Mouse (Mus musculus) megakaryocyte progenitor cell, adult 5-6 weeks (primary cell): ENCODE data around the gene Thsd4. TPM values are rescaled to one million over a fixed set of nuclear protein-coding genes. Genes with fewer than 3 reads are reported as not detected.

ENCODE experiments used
- ATAC-seq: replicated peaks from 2 replicates; pipeline ENCODE4 v1.8.0; 2016; ENCODE audit warnings: mild to moderate bottlenecking, moderate TSS enrichment, inconsistent platforms; ENCODE audit not compliant: poor library complexity
- total RNA-seq, 2 experiments: library from RNA; stranded (forward) in 1 of 2; stranded (reverse) in 1 of 2; fragments of 157-497, 149-512 nt in 1 of 2; fragments of 200-1000 nt in 1 of 2; gene quantifications; 2 replicates each; pipeline versions ENCODE4 v1.2.3 to v1.2.4; 2015 to 2017

Gene Thsd4
- total RNA-seq (2015) (0.05 and 0.44 TPM in 2 replicates), total RNA-seq (2017) (0.10 and 0.17 TPM in 2 replicates)

DNA sequence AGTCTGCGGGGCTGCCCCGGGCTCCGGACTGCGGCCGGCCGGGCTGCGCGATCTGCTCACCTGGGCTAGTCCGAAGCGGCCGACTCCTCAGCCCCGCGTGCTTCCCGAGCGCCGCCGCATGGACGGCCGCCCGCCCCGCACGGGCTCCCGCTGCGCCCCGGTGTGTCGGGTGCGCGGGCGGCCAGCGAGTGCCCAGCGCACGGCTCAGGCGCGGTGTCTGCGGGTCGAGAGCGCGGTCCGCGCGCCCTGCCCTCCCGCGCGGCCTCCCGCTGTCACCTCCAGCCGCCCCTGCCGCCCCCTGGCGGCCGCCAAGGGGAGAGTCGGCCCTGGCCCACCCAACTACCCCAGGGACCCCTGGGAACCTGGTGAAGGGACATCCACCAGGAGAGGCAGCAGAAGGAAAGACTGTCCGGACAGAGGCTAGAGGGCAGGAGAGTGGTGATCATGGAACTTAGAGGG is at the start of gene Thsd4:
Thsd4 (minus strand) TSS at position 241 of the 459 bp plus-strand sequence.
- ATAC-seq: peak; percentile 68

DNA sequence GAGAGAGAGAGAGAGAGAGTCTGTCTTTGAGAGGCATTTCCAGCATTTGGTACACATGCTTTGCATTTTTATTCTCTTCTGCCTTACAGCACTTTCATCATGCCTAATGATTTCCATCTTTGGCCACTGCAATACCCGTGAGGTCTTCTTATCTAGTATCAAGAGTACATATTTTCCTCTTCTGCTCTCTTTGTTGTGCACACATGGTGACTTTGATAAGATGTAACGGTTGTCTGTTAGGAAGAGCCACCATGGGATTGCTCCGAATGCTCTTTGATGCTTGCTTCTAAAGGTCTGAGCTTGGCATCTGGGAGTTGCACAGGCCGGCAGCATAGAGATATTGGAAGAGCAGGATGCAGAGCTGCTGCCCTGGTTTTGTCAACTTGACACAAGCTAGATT is 49.2 kb upstream of the Thsd4 start:
- ATAC-seq: peak; percentile 78

DNA sequence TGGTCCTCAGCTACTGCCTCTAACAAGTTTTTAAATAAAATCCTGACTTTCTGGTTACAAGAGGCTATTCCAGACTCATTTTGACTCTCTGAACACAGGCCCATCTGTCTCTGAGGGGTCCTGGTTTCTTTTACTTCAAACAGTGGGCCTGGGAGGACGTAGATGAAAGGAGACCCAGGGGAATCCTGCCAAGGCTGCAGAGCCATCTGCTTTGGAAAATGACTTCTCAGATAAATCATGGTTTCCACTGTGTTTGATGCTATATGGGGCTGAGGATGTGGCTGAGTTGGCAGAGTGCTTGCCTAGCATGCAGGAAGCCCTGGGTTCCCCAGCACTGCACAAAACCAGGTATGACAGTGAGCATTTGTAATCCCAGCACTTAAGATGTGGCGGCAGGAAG is 47.5 kb upstream of the Thsd4 start:
- ATAC-seq: no peak

DNA sequence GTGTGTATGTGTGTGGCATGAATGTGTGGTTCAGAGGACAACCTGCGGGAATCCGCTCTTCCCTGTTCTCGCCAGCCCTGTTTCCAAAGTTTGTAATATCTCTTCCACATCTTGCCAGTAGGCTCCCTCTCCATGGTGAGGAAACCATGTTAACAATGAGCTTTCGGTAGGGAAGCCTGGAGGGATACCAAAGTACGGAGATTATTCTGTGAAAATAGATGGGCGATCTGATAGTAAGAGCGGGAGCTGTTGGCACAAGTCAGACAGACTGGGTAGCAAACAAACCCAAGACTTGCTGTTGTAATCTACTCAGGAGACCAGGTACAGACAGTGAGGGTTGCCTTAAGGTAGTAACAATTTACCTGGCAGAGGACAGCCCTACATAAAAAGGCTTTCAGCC is 42.0 kb upstream of the Thsd4 start:
- ATAC-seq: no peak

DNA sequence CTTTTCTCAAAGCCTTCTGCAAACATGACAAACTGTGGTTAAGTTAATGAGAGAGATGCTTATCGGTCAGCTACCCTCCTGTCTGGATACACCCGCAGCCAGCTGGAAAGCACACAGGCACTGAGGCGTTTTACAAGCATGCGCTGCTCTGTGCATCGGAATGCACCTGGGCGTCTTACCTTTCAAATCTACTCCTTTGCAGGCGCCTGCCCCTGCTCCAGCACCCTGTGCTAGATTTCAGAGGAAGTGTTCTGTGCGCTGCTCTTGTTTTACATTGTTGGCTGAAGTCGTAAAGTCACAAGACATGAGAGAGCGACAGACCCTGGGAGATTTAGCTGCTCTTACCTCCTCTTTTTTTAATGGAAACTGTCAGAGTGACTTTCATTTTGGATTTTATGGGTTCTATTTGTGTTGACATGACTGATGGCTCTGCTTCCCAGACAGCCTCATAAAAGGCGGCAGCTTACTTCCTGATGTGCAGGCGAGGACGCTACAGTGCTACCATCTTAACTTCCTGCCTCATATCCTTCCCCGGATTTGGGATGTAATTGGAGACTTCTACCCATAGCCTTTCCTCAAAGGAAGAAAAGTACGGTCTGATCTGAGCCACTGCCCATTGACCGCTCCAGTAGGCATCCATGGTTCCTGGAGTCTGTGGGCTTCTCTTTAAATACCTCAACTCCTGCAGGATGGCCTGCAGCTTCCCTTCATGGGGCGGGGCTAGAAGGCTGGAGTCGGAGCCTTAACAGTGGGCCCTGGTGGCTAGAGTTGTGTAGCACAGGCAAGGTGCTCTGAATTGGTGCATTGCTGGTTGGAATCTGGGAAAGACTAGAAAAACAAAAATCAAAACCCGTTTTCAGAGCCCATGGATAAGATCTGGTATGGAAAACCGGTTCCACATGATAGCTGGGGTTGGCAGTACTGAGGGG is 40.9 kb upstream of the Thsd4 start:
- peak; percentile 95 for ATAC-seq

DNA sequence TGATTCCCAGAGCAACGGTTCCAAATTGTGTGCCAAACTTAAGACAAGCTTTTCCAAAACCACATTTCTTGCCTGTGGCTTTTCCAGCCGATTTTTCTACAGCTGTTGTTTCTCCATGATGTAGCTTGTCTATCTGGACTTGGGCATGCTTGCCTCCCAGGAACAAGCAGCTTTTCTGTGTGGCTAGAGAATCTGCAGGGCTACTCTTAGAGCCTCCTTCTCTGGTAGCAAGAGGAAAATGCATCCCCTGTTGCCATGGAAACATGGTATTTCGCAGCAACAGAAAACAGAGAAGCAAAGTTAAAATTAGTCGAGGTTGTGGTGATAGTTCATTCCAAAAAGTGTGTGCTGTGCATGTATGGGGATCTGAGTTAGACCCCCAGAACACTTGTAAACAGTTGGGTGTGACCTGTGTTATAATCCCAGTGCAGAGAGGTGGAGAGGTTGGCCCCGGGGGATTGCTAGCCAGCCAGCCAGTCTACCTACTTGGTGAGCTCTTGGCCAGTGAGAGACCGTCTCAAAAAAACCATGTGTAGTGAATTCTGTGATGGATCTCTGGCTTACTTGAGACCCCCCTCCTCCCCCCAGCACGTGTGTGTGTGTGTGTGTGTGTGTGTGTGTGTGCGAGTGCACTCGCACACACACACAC is 39.9 kb upstream of the Thsd4 start:
- no peak for ATAC-seq

DNA sequence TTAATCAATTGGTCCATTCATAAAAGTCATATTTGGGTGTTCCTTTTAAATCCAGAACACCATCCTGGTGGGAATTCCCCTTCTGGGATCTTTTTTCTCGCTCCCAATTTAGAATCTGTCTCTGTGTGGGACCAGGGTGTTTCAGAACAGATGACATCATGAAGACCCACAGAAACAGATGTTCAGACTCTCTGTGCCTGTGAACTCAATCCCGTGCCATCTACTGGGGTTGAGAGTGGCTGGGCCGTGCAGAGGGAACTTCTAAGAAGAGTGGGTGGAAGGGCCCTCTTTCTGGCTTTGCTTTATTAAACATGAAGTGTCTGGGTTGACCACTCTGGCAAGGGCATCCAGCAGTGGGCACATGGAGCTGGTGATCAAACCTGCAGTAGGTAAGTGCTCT is 36.7 kb upstream of the Thsd4 start:
- ATAC-seq: no peak

DNA sequence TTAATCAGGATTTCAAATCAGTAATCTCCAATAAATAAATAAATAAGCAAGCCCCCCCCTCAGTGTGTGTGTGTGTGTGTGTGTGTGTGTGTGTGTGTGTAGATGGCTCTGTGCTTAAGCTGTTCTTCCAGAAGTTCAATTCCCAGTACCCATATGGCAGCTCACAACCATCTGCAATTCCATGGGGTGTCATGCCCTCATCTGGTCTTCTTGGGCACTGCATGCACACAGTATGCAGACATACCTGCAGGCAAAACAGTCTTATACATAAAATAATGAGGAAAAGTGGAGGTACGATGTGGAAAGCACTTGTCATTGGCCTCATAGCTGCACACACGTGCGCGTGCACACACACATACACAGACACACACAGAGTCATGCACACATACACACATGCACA is 29.4 kb upstream of the Thsd4 start:
- no peak for ATAC-seq

DNA sequence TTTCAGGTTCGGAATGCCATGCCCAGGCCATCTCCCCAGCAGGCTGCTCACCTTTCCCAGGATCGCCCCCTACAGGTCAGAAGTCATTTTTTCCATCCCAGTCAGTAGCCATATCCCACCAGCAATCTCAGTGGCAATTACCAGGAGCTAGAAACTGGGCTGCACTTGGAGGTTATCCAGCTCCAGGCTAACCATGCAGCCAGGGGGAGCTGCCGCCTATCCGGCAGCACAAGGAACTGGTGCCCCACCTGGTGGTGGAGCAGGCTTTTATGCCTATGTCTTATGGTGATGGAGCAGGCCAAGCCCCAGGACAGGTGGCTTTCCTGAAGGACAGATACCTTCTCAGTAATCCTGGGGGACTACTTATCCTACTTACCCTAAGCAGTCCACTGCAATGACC is 26.3 kb upstream of the Thsd4 start:
- peak; percentile 47 for ATAC-seq

DNA sequence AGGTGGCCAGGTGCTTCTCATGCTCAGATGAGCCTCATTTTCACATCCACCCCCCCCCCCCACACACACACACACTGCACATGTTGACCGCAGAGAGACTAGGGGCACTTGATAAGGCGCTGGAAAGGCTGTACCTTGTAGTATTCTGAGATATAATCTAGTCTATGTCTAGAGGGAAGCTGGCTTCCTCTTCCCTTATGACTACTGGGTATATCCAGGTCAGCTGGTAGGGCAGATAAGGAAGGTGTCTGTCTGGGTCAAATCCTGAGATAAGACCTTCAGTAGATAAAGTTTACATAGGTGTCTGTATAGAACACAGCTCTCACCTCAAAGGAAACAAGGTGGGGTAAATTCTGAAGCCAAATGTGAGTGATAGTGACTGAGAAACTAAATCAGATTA is 24.3 kb upstream of the Thsd4 start:
- peak; percentile 18 for ATAC-seq

DNA sequence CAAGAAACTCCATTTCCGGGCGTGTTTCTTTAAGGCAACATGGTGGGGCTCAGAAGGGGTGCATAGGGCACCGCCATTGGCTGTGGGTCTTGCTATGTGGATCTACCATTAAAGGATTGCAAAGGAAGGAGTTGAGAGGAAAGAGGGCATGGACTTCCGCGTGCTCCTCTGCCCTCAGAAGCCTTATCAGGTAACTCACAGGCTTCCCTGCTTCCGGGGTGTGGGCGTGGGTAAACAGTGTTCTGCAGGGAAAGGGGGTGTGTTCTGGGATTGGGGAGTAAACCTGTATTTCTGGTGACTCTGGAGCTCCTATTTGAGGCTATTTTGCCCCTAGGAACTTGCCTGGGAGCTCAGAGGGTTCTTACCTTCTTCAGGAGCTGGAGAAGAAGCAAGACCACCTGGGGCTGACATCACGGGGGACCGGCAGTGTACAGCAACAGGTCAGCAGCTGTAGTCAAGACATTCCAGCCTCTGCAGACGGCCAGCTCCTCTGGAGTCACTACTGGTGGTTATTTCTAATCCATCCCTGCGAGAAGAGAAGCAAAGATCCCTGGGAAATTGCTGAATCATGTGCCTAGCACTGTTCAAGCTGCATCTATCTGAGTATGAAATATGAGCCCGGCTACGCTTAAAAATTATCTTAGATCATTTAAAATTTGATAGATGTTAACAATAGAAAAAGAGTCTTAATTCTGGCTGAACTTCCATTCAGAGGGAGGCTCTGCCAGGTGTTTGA is 23.7 kb upstream of the Thsd4 start:
- peak; percentile 91 for ATAC-seq

DNA sequence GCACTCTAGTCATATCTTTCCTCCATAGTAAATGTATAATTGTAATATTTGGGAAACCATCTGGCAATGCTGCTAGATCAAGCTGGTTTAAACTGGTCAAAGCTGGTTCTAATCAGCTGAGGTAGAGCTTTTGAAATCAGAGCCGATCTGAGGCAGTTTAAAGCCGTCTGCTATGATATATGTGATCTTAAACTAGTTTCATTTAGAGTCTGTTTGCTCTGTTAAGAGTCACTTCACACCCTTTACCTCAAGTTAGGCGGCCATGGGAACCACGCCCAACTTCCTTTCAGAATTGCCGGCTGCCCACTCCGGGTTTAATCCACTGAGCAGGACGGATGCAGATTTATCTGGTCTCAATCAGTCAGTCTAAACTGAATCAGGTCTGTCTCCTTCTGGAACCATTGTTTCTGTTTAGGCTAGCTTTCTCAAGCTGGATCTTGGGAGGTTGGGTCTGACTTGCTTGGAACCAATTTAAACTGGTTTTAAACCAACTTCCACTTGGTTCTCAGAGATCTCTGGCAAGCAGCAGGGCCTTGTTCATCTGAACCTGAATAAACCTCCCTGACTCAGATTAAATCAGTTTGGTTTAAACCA is 21.7 kb upstream of the Thsd4 start:
- no peak for ATAC-seq

DNA sequence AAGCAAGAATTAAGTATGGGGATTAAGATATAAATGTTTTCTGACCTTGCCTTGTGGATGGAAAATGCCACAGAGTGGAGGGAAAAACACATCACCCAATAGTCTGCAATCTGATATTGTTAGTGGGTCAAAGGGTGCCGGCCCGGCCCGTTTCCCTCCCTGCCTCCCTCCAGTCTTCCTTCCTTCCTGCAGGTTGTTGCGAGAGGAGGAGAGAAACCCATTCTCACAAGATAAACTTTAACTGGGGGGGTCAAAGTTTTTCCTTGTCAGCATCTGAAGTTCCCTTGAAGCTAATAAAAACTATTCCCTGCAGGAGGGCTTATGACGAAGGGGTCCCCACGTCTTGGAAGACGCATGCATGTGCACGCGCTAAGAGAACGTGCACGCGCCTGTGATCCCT is 8.5 kb upstream of the Thsd4 start:
- ATAC-seq: no peak

DNA sequence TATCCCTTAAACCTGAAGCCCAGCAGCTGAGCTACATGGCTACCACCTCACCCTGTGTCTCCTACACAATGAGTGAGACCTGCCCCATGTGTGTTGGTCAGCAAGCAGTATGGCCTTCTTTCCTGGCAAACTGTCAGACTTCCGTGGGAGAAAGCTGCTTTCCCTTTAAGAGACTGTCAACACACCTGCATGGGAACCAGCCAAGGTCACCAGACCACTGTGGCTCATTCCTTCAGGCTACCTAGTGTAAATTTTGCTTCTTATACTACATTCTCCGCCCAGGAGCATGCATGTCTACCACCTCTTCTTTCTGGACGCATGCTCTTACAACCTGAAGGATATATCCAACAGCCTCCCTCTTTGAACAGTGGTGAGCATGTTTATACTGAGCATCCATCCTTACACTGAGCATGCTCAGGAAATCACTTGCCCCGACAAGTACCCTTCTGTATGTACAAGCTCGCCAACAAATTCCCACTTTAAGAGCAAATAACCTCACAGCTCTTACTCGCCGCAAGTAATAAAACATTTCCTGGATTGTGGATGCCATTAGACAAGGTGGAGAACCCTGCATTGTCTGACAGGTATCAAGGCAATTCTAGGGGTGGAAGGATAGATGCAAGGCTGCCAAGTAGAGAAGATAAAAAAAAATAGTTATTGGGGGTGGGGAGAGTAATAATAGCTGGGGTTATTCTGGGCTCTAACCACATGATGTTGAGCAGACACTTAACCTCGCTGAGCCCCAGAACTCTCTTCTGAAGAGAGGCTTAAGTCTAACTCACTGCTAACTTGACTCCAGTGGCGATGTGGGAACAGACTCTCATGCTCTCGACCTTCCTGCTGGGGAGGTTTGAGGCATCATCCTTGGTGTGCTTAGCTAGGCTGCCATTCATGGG is 7.8 kb upstream of the Thsd4 start:
- ATAC-seq: no peak

DNA sequence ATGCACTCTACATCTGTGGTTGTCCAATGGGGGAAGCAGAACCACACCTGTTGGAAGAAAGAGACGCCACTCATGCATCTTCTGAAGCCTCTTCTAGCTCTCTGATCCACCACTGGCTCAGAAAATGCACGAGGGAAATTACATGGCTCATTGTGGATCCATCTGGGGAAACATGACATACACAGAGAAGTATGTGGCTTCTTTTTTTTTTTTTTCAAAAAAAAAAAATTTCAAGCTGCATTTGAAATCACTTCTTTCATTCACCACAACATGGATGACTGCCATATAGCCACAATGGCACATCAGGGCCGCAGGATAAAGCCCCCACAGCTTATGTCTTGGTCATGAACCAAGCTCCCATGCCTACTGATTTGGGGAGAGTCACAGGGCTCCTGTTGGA is 6.4 kb upstream of the Thsd4 start:
- no peak for ATAC-seq

DNA sequence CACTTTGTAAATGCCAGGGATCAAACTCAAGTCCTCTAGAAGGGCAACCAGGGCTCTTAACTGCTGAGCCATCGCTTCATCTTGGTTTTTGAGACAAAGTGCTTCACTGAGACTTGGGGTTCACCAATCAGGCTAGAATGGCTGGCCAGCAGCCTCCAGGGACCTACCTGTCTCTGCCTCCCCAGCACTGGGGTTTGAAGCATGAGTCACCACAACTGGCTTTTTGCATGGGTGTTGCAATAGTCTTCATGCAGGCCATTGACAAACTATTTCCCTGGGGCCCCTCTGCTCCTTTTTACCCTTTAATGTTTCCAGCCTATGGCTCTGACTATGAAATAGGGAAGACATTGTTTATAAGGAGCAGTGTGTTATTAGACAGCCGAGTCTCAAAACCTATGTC is 6.0 kb upstream of the Thsd4 start:
- no peak for ATAC-seq

DNA sequence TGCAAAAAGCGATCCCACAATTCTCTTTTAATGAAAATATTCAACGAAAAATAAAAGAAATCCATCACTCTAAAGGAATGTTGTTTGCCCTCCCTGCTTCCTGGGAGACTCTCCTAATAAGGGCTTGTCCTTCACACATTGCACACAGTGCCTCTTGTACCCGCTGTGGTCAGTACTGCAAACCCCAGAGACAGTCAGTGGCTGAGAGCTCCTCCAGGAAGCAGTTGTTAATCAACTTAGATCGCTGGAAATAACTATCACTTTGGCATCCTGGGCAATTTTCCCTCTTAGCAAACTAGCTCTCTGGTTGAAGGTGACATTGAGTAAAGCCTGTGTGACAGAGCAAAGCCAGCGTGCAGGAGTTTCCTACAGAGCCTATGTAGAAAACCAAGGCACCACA is 5.2 kb upstream of the Thsd4 start:
- no peak for ATAC-seq

DNA sequence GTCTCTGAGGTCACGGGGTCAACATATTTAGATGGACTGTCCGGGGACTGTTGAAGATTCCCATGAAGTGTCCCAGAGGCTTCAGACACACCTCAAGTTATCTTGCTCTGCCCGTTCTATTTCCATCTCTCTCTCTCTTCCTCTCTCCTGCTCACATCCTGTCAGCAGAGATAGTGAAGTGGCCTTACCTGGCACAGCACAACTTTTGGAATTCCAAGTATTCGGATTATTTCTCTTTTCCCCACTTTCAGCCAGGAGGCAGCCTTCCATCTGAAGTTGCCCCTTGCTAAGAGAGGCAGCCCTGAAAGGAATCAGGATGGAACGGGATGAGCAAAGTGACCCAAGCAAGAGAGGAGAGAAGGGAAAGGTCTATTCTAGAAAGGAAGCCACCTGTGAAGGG is 4.3 kb upstream of the Thsd4 start:
- no peak for ATAC-seq

DNA sequence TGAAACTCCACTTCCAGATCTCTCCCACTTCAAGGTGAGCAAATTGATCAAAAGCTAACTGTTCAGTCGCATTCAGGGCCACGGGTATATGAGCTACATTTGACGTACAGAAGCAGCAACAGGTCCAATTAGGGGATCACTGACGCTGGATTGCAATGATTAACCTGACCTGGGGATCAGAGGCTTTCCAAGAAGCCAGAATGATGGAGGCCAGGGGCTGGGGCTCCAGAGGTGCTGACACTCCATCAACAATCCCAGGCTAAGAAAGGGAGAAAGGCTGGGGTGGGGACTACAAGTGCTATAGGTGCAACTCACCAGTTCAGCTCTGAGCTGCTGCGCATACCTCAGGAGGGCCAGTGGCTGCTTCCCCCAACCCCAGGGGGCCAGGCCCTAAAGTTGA is 703 bp downstream of the Thsd4 start:
- no peak for ATAC-seq

DNA sequence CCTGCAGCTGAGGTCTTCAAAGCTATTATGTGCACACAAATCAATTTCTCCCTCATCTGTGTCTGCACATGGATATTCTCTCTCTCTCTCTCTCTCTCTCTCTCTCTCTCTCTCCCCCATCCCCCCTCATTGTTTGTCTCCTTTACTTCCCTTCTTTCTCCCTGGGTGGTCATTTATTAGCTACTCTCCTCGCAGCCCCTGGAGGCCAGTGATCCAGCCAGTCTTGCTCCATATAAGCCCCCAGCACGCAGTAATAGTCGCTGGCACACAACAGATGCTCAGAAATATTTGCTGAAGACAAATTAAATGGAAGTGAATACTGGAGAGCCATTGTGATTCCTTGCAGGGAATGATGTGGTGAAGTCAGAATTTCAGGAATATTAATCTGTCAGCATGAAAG is 2.2 kb downstream of the Thsd4 start:
- no peak for ATAC-seq
